Mouse (Mus musculus) heart, adult 9 months (tissue): ENCODE measurements at regions not wholly inside any gene's neighbourhood (a gene's known extent, or its start where the extent isn't known, plus 50 kb on each side); places are given as distances from the start of the nearest gene placed in this dataset.

ENCODE experiments used
- DNase-seq, 2 experiments: peaks; one replicate each; pipeline ENCODE4 v3.0.0; 2022; ENCODE audit warnings: low spot score in 2 of 2

- DNase-seq, result no peak
Observed at GRCm38 (mm10) chr3:143188931-143189330, 307.1 kb upstream of the Pkn2 start.

- DNase-seq, result no peak
Observed at GRCm38 (mm10) chr3:143173971-143174370, 292.2 kb upstream of the Pkn2 start.

GRCm38 (mm10) chr3:143162444-143162843, 280.6 kb upstream of the Pkn2 start:
- DNase-seq, result no peak

GRCm38 (mm10) chr3:143161993-143162392, 280.2 kb upstream of the Pkn2 start:
- DNase-seq, result no peak

- no peak for DNase-seq
Observed at GRCm38 (mm10) chr3:143158568-143158967, 276.8 kb upstream of the Pkn2 start.

- DNase-seq, result no peak
Observed at GRCm38 (mm10) chr3:143156733-143157524, 275.1 kb upstream of the Pkn2 start.

- no peak for DNase-seq
Observed at GRCm38 (mm10) chr3:143156174-143156573, 274.4 kb upstream of the Pkn2 start.

GRCm38 (mm10) chr3:143155556-143155955, 273.8 kb upstream of the Pkn2 start:
- no peak for DNase-seq

- DNase-seq, result no peak
Observed at GRCm38 (mm10) chr3:143147471-143147870, 265.7 kb upstream of the Pkn2 start.

GRCm38 (mm10) chr3:143138952-143139351, 257.1 kb upstream of the Pkn2 start:
- DNase-seq, result no peak

GRCm38 (mm10) chr3:143134528-143134927, 252.7 kb upstream of the Pkn2 start:
- no peak for DNase-seq

- no peak for DNase-seq
Observed at GRCm38 (mm10) chr3:143107733-143108291, 226.0 kb upstream of the Pkn2 start.

- no peak for DNase-seq
Observed at GRCm38 (mm10) chr3:143104734-143105133, 222.9 kb upstream of the Pkn2 start.

- no peak for DNase-seq
Observed at GRCm38 (mm10) chr3:143103333-143103732, 221.5 kb upstream of the Pkn2 start.

GRCm38 (mm10) chr3:143100810-143101645, 219.2 kb upstream of the Pkn2 start:
- DNase-seq, result no peak

- DNase-seq, result no peak
Observed at GRCm38 (mm10) chr3:143100203-143100602, 218.4 kb upstream of the Pkn2 start.

GRCm38 (mm10) chr3:143092206-143092605, 210.4 kb upstream of the Pkn2 start:
- peak in 1 of 2 experiments; percentile 21 for DNase-seq

GRCm38 (mm10) chr3:143090886-143091285, 209.1 kb upstream of the Pkn2 start:
- peak; percentile 5 to 9 for DNase-seq

GRCm38 (mm10) chr3:143090316-143090715, 208.5 kb upstream of the Pkn2 start:
- no peak for DNase-seq

GRCm38 (mm10) chr3:143087786-143088185, 206.0 kb upstream of the Pkn2 start:
- DNase-seq, result no peak

- no peak for DNase-seq
Observed at GRCm38 (mm10) chr3:143078310-143078709, 196.5 kb upstream of the Pkn2 start.

GRCm38 (mm10) chr3:143071839-143072373, 190.1 kb upstream of the Pkn2 start:
- no peak for DNase-seq
